Comparison of ENCODE assay signal across 10 mouse cellular contexts in genomic region chr19:53851352-53851751, GRCm38 (mm10). TPM values are rescaled to one million over a fixed set of nuclear protein-coding genes. Genes with fewer than 3 reads are reported as not detected.
A peak's percentile ranks its signal among the peaks of the same experiment; 100 is the strongest.
DNase-seq lines count a peak whose midpoint lies in the region; ATAC-seq and TF ChIP-seq lines count a peak whose summit lies in the region.
"Had no signal": no experiment of that assay in that cellular context is flagged by ENCODE, and none has a peak within 500 bp of the region (broad histone marks: within the 10 kb centered on the region; RNA-seq: fewer than 3 reads in every experiment).

No protein-coding gene starts in this region.

- H3K27me3 ChIP-seq in heart, embryonic 16.5 days (ENCODE audit: control insufficient read depth, insufficient read depth, low read length) = no peaks in the 10 kb centered on the region
- H3K27me3 ChIP-seq in heart, embryonic 11.5 days (ENCODE audit: control insufficient read depth, insufficient read depth, low read length) = no peaks in the 10 kb centered on the region
- H3K27me3 ChIP-seq in forebrain, embryonic 13.5 days = no peaks in the 10 kb centered on the region
- H3K27me3 ChIP-seq in limb, embryonic 14.5 days (ENCODE audit: control insufficient read depth, insufficient read depth, low read length) = no peaks in the 10 kb centered on the region
- H3K27me3 ChIP-seq in intestine, embryonic 16.5 days (replicated peaks; ENCODE audit: control insufficient read depth, insufficient read depth, low read length) = no peaks in the 10 kb centered on the region

- no peak for TF ChIP-seq POLR2A in limb, embryonic 14.5 days (IDR thresholded peaks at IDR 0.05; ENCODE audit: borderline replicate concordance, extremely low read depth, insufficient read depth, insufficient read length)

- 75% methylated on average over 13 of the region's 13 CpGs for WGBS in heart, embryonic 16.5 days
- WGBS in heart, embryonic 11.5 days (ENCODE audit: insufficient replicate concordance) = 79% methylated on average over 13 of the region's 13 CpGs
- WGBS in forebrain, embryonic 13.5 days = 80% methylated on average over 13 of the region's 13 CpGs
- WGBS in limb, embryonic 14.5 days = 80% methylated on average over 11 of the region's 13 CpGs
- 88% methylated on average over 13 of the region's 13 CpGs for WGBS in intestine, embryonic 16.5 days

- peaks cover 28% of the 10 kb centered on the region for H3K36me3 ChIP-seq in heart, embryonic 16.5 days (ENCODE audit: control insufficient read depth, insufficient read depth)
- peaks cover 14% of the 10 kb centered on the region for H3K36me3 ChIP-seq in heart, embryonic 11.5 days (ENCODE audit: control insufficient read depth, insufficient read depth, low read length)
- H3K36me3 ChIP-seq in forebrain, embryonic 13.5 days (ENCODE audit: poor library complexity, severe bottlenecking) = no peaks in the 10 kb centered on the region
- H3K36me3 ChIP-seq in limb, embryonic 14.5 days (ENCODE audit: control insufficient read depth, insufficient read depth, low read length) = no peaks in the 10 kb centered on the region
- H3K36me3 ChIP-seq in intestine, embryonic 16.5 days (ENCODE audit: control insufficient read depth, insufficient read depth, low read length) = no peaks in the 10 kb centered on the region

- H3K9me3 ChIP-seq in heart, embryonic 16.5 days (replicated peaks; ENCODE audit: control insufficient read depth, low read length) = no peaks in the 10 kb centered on the region
- H3K9me3 ChIP-seq in heart, embryonic 11.5 days (replicated peaks; ENCODE audit: control insufficient read depth, low read length) = no peaks in the 10 kb centered on the region
- H3K9me3 ChIP-seq in forebrain, embryonic 13.5 days (replicated peaks) = no peaks in the 10 kb centered on the region
- H3K9me3 ChIP-seq in limb, embryonic 14.5 days (ENCODE audit: control insufficient read depth, low read length) = no peaks in the 10 kb centered on the region
- no peaks in the 10 kb centered on the region for H3K9me3 ChIP-seq in intestine, embryonic 16.5 days (ENCODE audit: control insufficient read depth, low read length)

- peak; percentile 46 for DNase-seq in cerebellum, adult 9-11 months
- DNase-seq in limb, embryonic 14.5 days (ENCODE audit: low spot score) = no peak
- no peak for DNase-seq in adipocyte (ENCODE audit: low spot score)
- DNase-seq: embryo, embryonic 11 days; heart, postnatal 14 days had no signal

- no peak for ATAC-seq in heart, embryonic 16.5 days (replicated peaks; ENCODE audit: extremely low read depth, insufficient read depth, low FRiP score)
- no peak for ATAC-seq in heart, embryonic 11.5 days (replicated peaks; ENCODE audit: insufficient number of reproducible peaks, low FRiP score, low TSS enrichment)
- no peak for ATAC-seq in forebrain, embryonic 13.5 days
- ATAC-seq in limb, embryonic 14.5 days (ENCODE audit: low FRiP score, low read depth) = no peak
- ATAC-seq in erythroblast, adult 5-6 weeks (replicated peaks; ENCODE audit: low FRiP score, poor library complexity, severe bottlenecking) = no peak
- no peak for ATAC-seq in intestine, embryonic 16.5 days

- peaks cover 22% of the 10 kb centered on the region for H3K4me1 ChIP-seq in heart, embryonic 16.5 days (ENCODE audit: control insufficient read depth, insufficient read depth, low read length)
- peaks cover 19% of the 10 kb centered on the region for H3K4me1 ChIP-seq in heart, embryonic 11.5 days (ENCODE audit: control insufficient read depth, insufficient read depth, low read length)
- peaks cover 66% of the 10 kb centered on the region for H3K4me1 ChIP-seq in forebrain, embryonic 13.5 days
- peaks cover 36% of the 10 kb centered on the region for H3K4me1 ChIP-seq in limb, embryonic 14.5 days (ENCODE audit: control insufficient read depth, insufficient read depth, low read length)
- H3K4me1 ChIP-seq in intestine, embryonic 16.5 days (ENCODE audit: control insufficient read depth, insufficient read depth, low read length) = peaks cover 12% of the 10 kb centered on the region

- peak overlapping the region; percentile 19; the same call in 1 of the 2 replicates for H3K27ac ChIP-seq in heart, embryonic 16.5 days (ENCODE audit: low read length)
- H3K27ac ChIP-seq in heart, embryonic 11.5 days (ENCODE audit: low read depth, low read length) = no peak overlapping the region
- peak overlapping the region; percentile 97 for H3K27ac ChIP-seq in forebrain, embryonic 13.5 days
- H3K27ac ChIP-seq in limb, embryonic 14.5 days (replicated peaks; ENCODE audit: low read depth, low read length) = peak overlapping the region; percentile 44; the same call in 1 of the 2 replicates
- no peak overlapping the region for H3K27ac ChIP-seq in intestine, embryonic 16.5 days (ENCODE audit: low read length)

- H3K4me2 ChIP-seq in heart, embryonic 16.5 days (ENCODE audit: low read depth, low read length) = no peak overlapping the region
- H3K4me2 ChIP-seq in heart, embryonic 11.5 days = no peak overlapping the region
- 0 out of 2 replicates have a peak overlapping the region, but pooled peaks have one; percentile 59 for H3K4me2 ChIP-seq in forebrain, embryonic 13.5 days
- no peak overlapping the region for H3K4me2 ChIP-seq in limb, embryonic 14.5 days (replicated peaks; ENCODE audit: low read depth, low read length, severe bottlenecking)
- H3K4me2 ChIP-seq in intestine, embryonic 16.5 days (ENCODE audit: low read depth, low read length) = no peak overlapping the region

- H3K9ac ChIP-seq in heart, embryonic 16.5 days (ENCODE audit: low read length) = no peak overlapping the region
- no peak overlapping the region for H3K9ac ChIP-seq in heart, embryonic 11.5 days (ENCODE audit: low read depth, low read length)
- no peak overlapping the region for H3K9ac ChIP-seq in forebrain, embryonic 13.5 days
- H3K9ac ChIP-seq in limb, embryonic 14.5 days (ENCODE audit: low read depth, low read length, severe bottlenecking) = no peak overlapping the region
- H3K9ac ChIP-seq in intestine, embryonic 16.5 days (ENCODE audit: low read depth, low read length) = no peak overlapping the region

- H3K4me3 ChIP-seq in heart, embryonic 16.5 days (ENCODE audit: low read length) = no peak overlapping the region
- H3K4me3 ChIP-seq in heart, embryonic 11.5 days (ENCODE audit: low read depth, low read length) = no peak overlapping the region
- no peak overlapping the region for H3K4me3 ChIP-seq in forebrain, embryonic 13.5 days
- no peak overlapping the region for H3K4me3 ChIP-seq in limb, embryonic 14.5 days (replicated peaks; ENCODE audit: low read length)
- H3K4me3 ChIP-seq in intestine, embryonic 16.5 days (ENCODE audit: low read length) = no peak overlapping the region

RNA-seq across cellular contexts. Expression of gene Pdcd4, which starts 40.7 kb away (rescaled TPM):
- 32.0 and 37.9 TPM in 2 replicates for polyA plus RNA-seq in heart, embryonic 16.5 days (2015; fragmentation: Nextera tagmentation; extraction: Ambion mirVana)
- 38.0 and 41.3 TPM in 2 replicates for polyA plus RNA-seq in heart, embryonic 11.5 days (2014; fragmentation: Nextera tagmentation; extraction: Ambion mirVana)
- polyA plus RNA-seq in forebrain, embryonic 13.5 days (2015; fragmentation: Nextera tagmentation; extraction: Ambion mirVana) = 110 and 115 TPM in 2 replicates
- 23.3 and 43.3 TPM in 2 replicates for polyA plus RNA-seq in limb, embryonic 14.5 days (2012; rRNA removed)
- 96.4 and 109 TPM in 2 replicates for polyA plus RNA-seq in limb, embryonic 14.5 days (2014; fragmentation: Nextera tagmentation; extraction: Ambion mirVana)
- 46.9 and 57.7 TPM in 2 replicates for total RNA-seq in erythroblast, adult 5-6 weeks (2015; ENCODE audit: low replicate concordance)
- 66.9 and 99.0 TPM in 2 replicates for total RNA-seq in erythroblast, adult 5-6 weeks (2017; ENCODE audit: low replicate concordance)
- polyA plus RNA-seq in intestine, embryonic 16.5 days (2015; fragmentation: Nextera tagmentation; extraction: Ambion mirVana) = 65.7 and 72.7 TPM in 2 replicates

Comparison
In these comparisons a context has a peak if more than half of its experiments do, and no peak if none do; other contexts are left out.
1. H3K27ac ChIP-seq: peak in heart, embryonic 16.5 days (single experiment), forebrain, embryonic 13.5 days (single experiment) and limb, embryonic 14.5 days (single experiment); none in heart, embryonic 11.5 days (single experiment) and intestine, embryonic 16.5 days (single experiment).